Mouse (Mus musculus): ENCODE results near the gene Rabl3. TPM values are rescaled to one million over a fixed set of nuclear protein-coding genes. Genes with fewer than 3 reads are reported as not detected.

Rabl3 gene
- polyA plus RNA-seq, 1 experiment from 2014 or later, result 18.5 TPM

DNA sequence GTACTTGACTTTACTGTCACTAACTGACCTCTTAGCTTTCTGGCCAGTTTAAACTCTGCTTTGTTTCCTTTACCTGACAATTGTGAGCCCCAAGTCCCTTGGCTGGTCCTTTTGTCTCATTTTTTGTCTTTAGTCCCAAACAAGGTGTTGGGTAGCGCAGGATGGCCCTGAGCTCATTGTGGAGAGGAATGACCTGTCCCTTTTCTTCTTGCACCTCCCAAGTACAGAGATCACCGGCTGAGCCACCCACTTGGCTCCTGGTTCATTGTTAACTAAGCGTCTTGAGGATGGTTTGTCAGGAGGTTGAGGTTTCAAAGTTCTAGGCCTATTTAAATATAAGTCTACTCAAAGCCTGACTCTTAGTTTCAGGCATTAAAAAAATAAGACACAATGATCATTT, 43.6 kb downstream of the Rabl3 start:
- peaks cover 18% of the 10 kb centered on the region for H3K4me1 ChIP-seq (replicated peaks; ENCODE audit: control insufficient read depth, insufficient read depth, low read length)
- H3K27ac ChIP-seq, result peak overlapping the region; percentile 92
- H3K9me3 ChIP-seq (ENCODE audit: control insufficient read depth, low read length), result no peaks in the 10 kb centered on the region
- H3K27me3 ChIP-seq (ENCODE audit: control insufficient read depth, insufficient read depth, low read length), result no peaks in the 10 kb centered on the region
- DNase-seq (ENCODE audit: low spot score) (no peak), ATAC-seq (ENCODE audit: low FRiP score) (no peak)
- no peak overlapping the region for H3K4me2 ChIP-seq (replicated peaks)
- H3K9ac ChIP-seq, result no peak overlapping the region
- H3K4me3 ChIP-seq (replicated peaks; ENCODE audit: low read length), result no peak overlapping the region
- 63% methylated on average over 3 of the region's 3 CpGs for WGBS
- H3K36me3 ChIP-seq (replicated peaks; ENCODE audit: control insufficient read depth, insufficient read depth), result no peaks in the 10 kb centered on the region

- Histone ChIP-seq H3K27ac (peak overlapping the region; percentile 92), H3K9ac (peak overlapping the region; percentile 59), H3K9me3 (ENCODE audit: control insufficient read depth, low read length) (no peaks in the 10 kb centered on the region), H3K27me3 (ENCODE audit: control insufficient read depth, insufficient read depth, low read length) (no peaks in the 10 kb centered on the region), H3K4me1 (replicated peaks; ENCODE audit: control insufficient read depth, insufficient read depth, low read length) (peaks cover 18% of the 10 kb centered on the region), H3K4me3 (replicated peaks; ENCODE audit: low read length) (no peak overlapping the region), H3K4me2 (replicated peaks) (peak overlapping the region; percentile 51), H3K36me3 (replicated peaks; ENCODE audit: control insufficient read depth, insufficient read depth) (no peaks in the 10 kb centered on the region)
- DNase-seq (ENCODE audit: low spot score), result no peak
- ATAC-seq (ENCODE audit: low FRiP score), result no peak
- WGBS, result 23% methylated on average over 6 of the region's 6 CpGs
Measured at GRCm38 (mm10) chr16:37583801-37584200, 44.1 kb downstream of the Rabl3 start.

- Histone ChIP-seq H3K4me2 (replicated peaks) (peak overlapping the region; percentile 51), H3K27ac (peak overlapping the region; percentile 92), H3K27me3 (ENCODE audit: control insufficient read depth, insufficient read depth, low read length) (no peaks in the 10 kb centered on the region), H3K4me1 (replicated peaks; ENCODE audit: control insufficient read depth, insufficient read depth, low read length) (peaks cover 18% of the 10 kb centered on the region), H3K4me3 (replicated peaks; ENCODE audit: low read length) (peak overlapping the region; percentile 18), H3K36me3 (replicated peaks; ENCODE audit: control insufficient read depth, insufficient read depth) (no peaks in the 10 kb centered on the region), H3K9me3 (ENCODE audit: control insufficient read depth, low read length) (no peaks in the 10 kb centered on the region), H3K9ac (peak overlapping the region; percentile 59)
- WGBS, result 1% methylated on average over 25 of the region's 25 CpGs
- DNase-seq (ENCODE audit: low spot score), result peak; percentile 66
- ATAC-seq (ENCODE audit: low FRiP score), result peak; percentile 83
Measured at GRCm38 (mm10) chr16:37584218-37585035, 44.7 kb downstream of the Rabl3 start.

- Histone ChIP-seq H3K27ac (peak overlapping the region; percentile 92), H3K9me3 (ENCODE audit: control insufficient read depth, low read length) (no peaks in the 10 kb centered on the region), H3K4me1 (replicated peaks; ENCODE audit: control insufficient read depth, insufficient read depth, low read length) (peaks cover 18% of the 10 kb centered on the region), H3K4me2 (replicated peaks) (peak overlapping the region; percentile 51; the same call in 1 of the 2 replicates), H3K36me3 (replicated peaks; ENCODE audit: control insufficient read depth, insufficient read depth) (no peaks in the 10 kb centered on the region), H3K9ac (no peak overlapping the region), H3K27me3 (ENCODE audit: control insufficient read depth, insufficient read depth, low read length) (no peaks in the 10 kb centered on the region), H3K4me3 (replicated peaks; ENCODE audit: low read length) (no peak overlapping the region)
- DNase-seq (ENCODE audit: low spot score) (no peak), ATAC-seq (ENCODE audit: low FRiP score) (0 out of 2 replicates have a peak, but pooled peaks have one; percentile 23)
- WGBS, result 35% methylated on average over 8 of the region's 8 CpGs
Measured at GRCm38 (mm10) chr16:37585129-37585563, 45.5 kb downstream of the Rabl3 start.

DNA sequence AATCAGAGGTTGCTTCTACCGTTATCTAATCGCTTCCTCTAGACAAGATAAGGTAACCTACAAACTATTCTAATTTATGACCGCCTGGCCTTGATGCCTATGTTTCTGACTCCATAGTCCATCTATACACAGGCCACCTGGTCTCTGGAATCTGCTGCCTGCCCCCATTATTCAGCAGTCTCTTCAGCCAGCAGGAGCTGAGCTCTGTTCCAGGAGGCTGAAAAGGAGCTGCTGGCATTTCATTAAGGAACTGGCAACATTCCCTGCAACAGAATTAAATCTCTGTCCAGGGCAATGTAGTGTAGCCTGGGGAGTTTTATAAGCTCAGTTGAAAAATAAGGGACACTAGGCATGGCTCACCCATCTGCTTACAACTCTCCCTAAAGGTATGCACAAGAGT, 51.2 kb downstream of the Rabl3 start:
- Histone ChIP-seq H3K27ac (no peak overlapping the region), H3K9me3 (ENCODE audit: control insufficient read depth, low read length) (no peaks in the 10 kb centered on the region), H3K4me2 (replicated peaks) (no peak overlapping the region), H3K4me3 (replicated peaks; ENCODE audit: low read length) (no peak overlapping the region), H3K4me1 (replicated peaks; ENCODE audit: control insufficient read depth, insufficient read depth, low read length) (no peaks in the 10 kb centered on the region), H3K36me3 (replicated peaks; ENCODE audit: control insufficient read depth, insufficient read depth) (no peaks in the 10 kb centered on the region), H3K9ac (no peak overlapping the region), H3K27me3 (ENCODE audit: control insufficient read depth, insufficient read depth, low read length) (no peaks in the 10 kb centered on the region)
- 71% methylated on average over 3 of the region's 3 CpGs for WGBS
- peak; percentile 53 for DNase-seq (ENCODE audit: low spot score)
- ATAC-seq (ENCODE audit: low FRiP score), result 0 out of 2 replicates have a peak, but pooled peaks have one; percentile 37

- DNase-seq (ENCODE audit: low spot score) (no peak), ATAC-seq (ENCODE audit: low FRiP score) (no peak)
- Histone ChIP-seq H3K9me3 (ENCODE audit: control insufficient read depth, low read length) (no peaks in the 10 kb centered on the region), H3K4me1 (replicated peaks; ENCODE audit: control insufficient read depth, insufficient read depth, low read length) (no peaks in the 10 kb centered on the region), H3K9ac (no peak overlapping the region), H3K27me3 (ENCODE audit: control insufficient read depth, insufficient read depth, low read length) (no peaks in the 10 kb centered on the region), H3K36me3 (replicated peaks; ENCODE audit: control insufficient read depth, insufficient read depth) (no peaks in the 10 kb centered on the region), H3K27ac (no peak overlapping the region), H3K4me3 (replicated peaks; ENCODE audit: low read length) (no peak overlapping the region), H3K4me2 (replicated peaks) (no peak overlapping the region)
- 95% methylated on average over 8 of the region's 8 CpGs for WGBS
Measured at GRCm38 (mm10) chr16:37591551-37591950, 51.9 kb downstream of the Rabl3 start.

- DNase-seq (ENCODE audit: low spot score) (no peak), ATAC-seq (ENCODE audit: low FRiP score) (no peak)
- Histone ChIP-seq H3K27ac (no peak overlapping the region), H3K9ac (no peak overlapping the region), H3K4me2 (replicated peaks) (no peak overlapping the region), H3K36me3 (replicated peaks; ENCODE audit: control insufficient read depth, insufficient read depth) (no peaks in the 10 kb centered on the region), H3K4me3 (replicated peaks; ENCODE audit: low read length) (no peak overlapping the region), H3K27me3 (ENCODE audit: control insufficient read depth, insufficient read depth, low read length) (no peaks in the 10 kb centered on the region), H3K4me1 (replicated peaks; ENCODE audit: control insufficient read depth, insufficient read depth, low read length) (no peaks in the 10 kb centered on the region), H3K9me3 (ENCODE audit: control insufficient read depth, low read length) (no peaks in the 10 kb centered on the region)
- 78% methylated on average over 5 of the region's 5 CpGs for WGBS
Measured at GRCm38 (mm10) chr16:37597412-37597811, 57.7 kb downstream of the Rabl3 start.

- Histone ChIP-seq H3K4me3 (replicated peaks; ENCODE audit: low read length) (no peak overlapping the region), H3K9me3 (ENCODE audit: control insufficient read depth, low read length) (no peaks in the 10 kb centered on the region), H3K36me3 (replicated peaks; ENCODE audit: control insufficient read depth, insufficient read depth) (no peaks in the 10 kb centered on the region), H3K27me3 (ENCODE audit: control insufficient read depth, insufficient read depth, low read length) (no peaks in the 10 kb centered on the region), H3K4me2 (replicated peaks) (no peak overlapping the region), H3K4me1 (replicated peaks; ENCODE audit: control insufficient read depth, insufficient read depth, low read length) (no peaks in the 10 kb centered on the region), H3K27ac (no peak overlapping the region), H3K9ac (no peak overlapping the region)
- WGBS, result 91% methylated on average over 7 of the region's 7 CpGs
- DNase-seq (ENCODE audit: low spot score) (no peak), ATAC-seq (ENCODE audit: low FRiP score) (no peak)
Measured at GRCm38 (mm10) chr16:37598463-37598862, 58.8 kb downstream of the Rabl3 start.

DNA sequence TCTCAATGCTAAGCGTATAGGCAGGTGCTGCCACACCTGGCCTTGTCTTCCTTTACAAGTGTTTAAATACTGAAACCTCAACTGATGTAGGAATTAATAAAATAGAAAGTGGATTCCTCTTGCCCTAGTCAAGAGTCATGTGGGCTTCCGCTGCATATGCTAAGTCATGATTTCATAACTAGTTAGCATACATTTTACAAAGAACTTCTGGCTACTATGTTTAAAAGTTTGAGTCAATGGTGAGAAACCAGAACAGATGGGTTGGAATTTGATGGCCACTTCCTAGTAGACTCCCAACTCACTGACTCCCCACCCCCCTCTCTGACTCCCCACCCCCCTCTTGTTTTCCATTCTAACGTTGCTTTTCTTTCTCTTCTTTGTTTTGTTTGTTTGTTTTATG, 59.6 kb downstream of the Rabl3 start:
- no peaks in the 10 kb centered on the region for H3K27me3 ChIP-seq (ENCODE audit: control insufficient read depth, insufficient read depth, low read length)
- no peak overlapping the region for H3K9ac ChIP-seq
- H3K9me3 ChIP-seq (ENCODE audit: control insufficient read depth, low read length), result no peaks in the 10 kb centered on the region
- H3K4me1 ChIP-seq (replicated peaks; ENCODE audit: control insufficient read depth, insufficient read depth, low read length), result no peaks in the 10 kb centered on the region
- H3K4me2 ChIP-seq (replicated peaks), result no peak overlapping the region
- H3K27ac ChIP-seq, result no peak overlapping the region
- no peaks in the 10 kb centered on the region for H3K36me3 ChIP-seq (replicated peaks; ENCODE audit: control insufficient read depth, insufficient read depth)
- H3K4me3 ChIP-seq (replicated peaks; ENCODE audit: low read length), result no peak overlapping the region
- DNase-seq (ENCODE audit: low spot score), result no peak
- no peak for ATAC-seq (ENCODE audit: low FRiP score)
- WGBS, result 74% methylated on average over 3 of the region's 3 CpGs

Measured in hindbrain, embryonic 14.5 days (tissue).